Mouse (Mus musculus) macrophage (primary cell): ENCODE data around the gene Hoxd3. TPM values are rescaled to one million over a fixed set of nuclear protein-coding genes. Genes with fewer than 3 reads are reported as not detected.

ENCODE experiments used
- H3K27ac ChIP-seq: fragments of 350-480 bp; formaldehyde crosslinking; 2 replicates; pipeline ENCODE4 v1.9.0; 2021
- H3K36me3 ChIP-seq: fragments of 350-480 bp; formaldehyde crosslinking; 2 replicates; pipeline ENCODE4 v1.9.0; 2021; ENCODE audit errors: inconsistent target
- H3K4me3 ChIP-seq: fragments of 350-480 bp; formaldehyde crosslinking; 2 replicates; pipeline ENCODE4 v1.9.0; 2021; ENCODE audit errors: inconsistent target
- H3K79me2 ChIP-seq: fragments of 350-480 bp; formaldehyde crosslinking; 2 replicates; pipeline ENCODE4 v1.9.0; 2021; ENCODE audit errors: inconsistent target
- WGBS: methylation state at CpG from one replicate; pipeline ENCODE4 v1.1.7; 2026; ENCODE audit warnings: inconsistent platforms; ENCODE audit not compliant: missing documents; 5-methylcytosine and 5-hydroxymethylcytosine counted together
- polyA plus RNA-seq: library from polyadenylated mRNA; stranded (reverse); fragments of 250-400 nt; gene quantifications from 3 replicates; pipeline ENCODE4 v1.2.4, GENCODE M21; 2018; ENCODE audit warnings: inconsistent platforms

Gene Hoxd3
- polyA plus RNA-seq, 1 experiment from 2014 or later = not detected

DNA sequence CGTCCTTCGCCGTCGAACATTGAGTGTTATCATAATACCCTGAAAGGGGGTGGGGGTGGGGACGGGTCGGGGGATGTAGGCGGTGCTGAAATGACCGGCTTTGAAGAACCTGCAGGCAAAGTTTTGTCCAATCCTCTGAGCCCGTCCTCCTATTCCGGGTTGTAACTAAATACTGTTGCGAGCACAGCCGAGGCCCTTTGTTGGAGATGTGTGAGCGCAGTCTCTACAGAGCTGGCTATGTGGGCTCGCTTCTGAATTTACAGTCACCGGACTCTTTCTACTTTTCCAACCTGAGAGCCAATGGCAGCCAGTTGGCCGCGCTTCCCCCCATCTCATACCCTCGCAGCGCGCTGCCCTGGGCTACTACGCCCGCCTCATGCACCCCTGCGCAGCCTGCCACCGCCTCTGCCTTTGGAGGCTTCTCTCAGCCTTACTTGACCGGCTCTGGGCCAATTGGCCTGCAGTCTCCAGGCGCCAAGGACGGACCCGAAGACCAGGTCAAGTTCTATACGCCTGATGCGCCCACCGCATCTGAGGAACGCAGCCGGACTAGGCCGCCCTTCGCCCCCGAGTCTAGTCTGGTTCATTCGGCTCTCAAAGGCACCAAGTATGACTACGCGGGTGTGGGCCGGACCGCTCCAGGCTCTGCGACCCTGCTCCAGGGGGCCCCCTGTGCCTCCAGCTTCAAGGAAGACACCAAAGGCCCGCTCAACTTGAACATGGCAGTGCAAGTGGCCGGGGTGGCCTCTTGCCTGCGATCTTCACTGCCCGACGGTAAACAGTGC is 36.7 kb upstream of the Hoxd3 start, which contains the start of gene Hoxd12:
Gene Hoxd12 (plus strand): TSS at position 133 of the 785 bp plus-strand sequence.
- Histone ChIP-seq H3K36me3 (no peaks in the 10 kb centered on the region), H3K27ac (no peak within 1 kb of the TSS), H3K79me2 (no peaks in the 10 kb centered on the region), H3K4me3 (no peak within 1 kb of the TSS)
- WGBS = 11% methylated on average over 47 of the region's 47 CpGs

DNA sequence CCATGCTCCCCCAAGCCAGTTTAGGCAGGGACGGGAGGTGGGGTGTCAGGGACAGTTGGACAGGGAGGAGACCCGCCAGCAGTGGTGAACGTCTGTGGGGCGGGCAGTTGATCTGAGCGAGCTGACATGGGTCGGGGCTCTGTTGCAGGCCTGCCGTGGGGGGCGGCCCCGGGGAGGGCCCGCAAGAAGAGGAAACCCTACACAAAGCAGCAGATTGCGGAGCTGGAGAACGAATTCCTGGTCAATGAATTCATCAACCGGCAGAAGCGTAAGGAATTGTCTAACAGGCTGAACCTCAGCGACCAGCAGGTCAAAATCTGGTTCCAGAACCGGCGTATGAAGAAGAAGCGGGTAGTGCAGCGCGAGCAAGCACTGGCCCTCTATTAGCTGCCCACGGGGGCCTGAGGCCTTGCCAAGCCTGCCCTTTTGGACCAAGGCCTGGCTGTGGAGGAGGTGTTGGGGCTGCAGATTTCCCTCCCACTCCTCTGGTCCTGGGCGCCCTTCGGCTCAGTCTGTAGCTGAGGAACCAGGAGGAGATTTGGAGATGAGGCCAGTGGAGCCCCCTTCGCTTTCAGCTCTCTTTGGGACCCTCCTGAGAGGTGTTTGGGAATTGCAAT is 36.0 kb upstream of the Hoxd3 start:
- 13% methylated on average over 23 of the region's 24 CpGs for WGBS
- Histone ChIP-seq H3K79me2 (no peaks in the 10 kb centered on the region), H3K27ac (no peak overlapping the region), H3K4me3 (no peak overlapping the region), H3K36me3 (no peaks in the 10 kb centered on the region)

DNA sequence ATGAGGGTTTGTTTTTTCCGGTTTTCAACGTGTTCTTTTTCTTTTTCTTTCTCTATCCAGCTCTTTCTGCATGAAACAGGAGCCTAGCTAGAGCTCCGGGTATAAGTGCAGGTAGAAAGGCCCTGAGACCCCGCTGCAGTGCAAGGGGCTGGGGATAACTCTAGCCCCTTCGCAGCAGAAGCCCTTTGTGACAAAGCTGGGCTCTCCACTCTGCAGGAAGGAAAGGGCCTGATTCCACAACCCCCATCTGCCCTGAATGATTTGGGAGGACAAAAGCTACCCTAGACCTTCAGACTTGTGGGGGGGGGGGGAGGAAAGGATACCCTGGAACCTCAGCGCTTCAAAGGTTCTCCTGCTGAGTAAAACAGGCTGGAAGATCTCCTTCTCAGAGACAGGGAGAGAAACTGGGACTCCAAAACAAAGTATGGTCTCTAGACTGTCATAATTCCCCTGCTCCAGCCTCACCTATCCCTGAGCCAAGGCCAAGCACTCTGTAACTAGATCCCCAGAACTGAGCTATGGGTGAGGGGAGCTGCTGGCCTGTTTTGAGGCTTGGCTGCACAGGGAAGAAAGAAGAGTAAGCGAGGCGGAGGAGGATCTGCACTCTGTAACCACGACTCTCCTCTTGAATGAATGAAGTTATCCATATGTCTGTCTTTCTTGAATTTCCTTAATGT is 35.2 kb upstream of the Hoxd3 start:
- Histone ChIP-seq H3K36me3 (no peaks in the 10 kb centered on the region), H3K4me3 (no peak overlapping the region), H3K79me2 (no peaks in the 10 kb centered on the region), H3K27ac (no peak overlapping the region)
- 13% methylated on average over 9 of the region's 9 CpGs for WGBS

DNA sequence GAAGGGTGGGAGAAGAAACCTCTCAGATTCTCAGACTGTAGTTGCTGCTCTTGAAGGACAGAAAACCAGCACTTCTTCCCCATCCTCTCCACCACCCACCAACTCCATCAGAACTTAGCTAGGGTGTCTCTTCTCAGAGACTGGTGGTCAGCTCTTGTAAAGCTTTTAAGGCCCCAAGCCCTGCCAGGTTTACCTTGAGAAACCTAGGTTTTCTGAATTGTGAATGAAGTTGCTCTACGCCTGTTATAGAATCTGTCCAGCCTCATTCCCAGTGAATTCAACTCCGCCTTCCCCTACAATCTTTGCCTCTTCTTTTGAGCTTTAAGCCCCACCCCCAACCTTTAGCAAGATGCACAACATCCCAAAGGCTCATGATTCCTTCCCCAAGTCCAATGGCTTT is 34.6 kb upstream of the Hoxd3 start:
- no peaks in the 10 kb centered on the region for H3K79me2 ChIP-seq
- H3K4me3 ChIP-seq = no peak overlapping the region
- no peaks in the 10 kb centered on the region for H3K36me3 ChIP-seq
- 46% methylated on average over 2 of the region's 2 CpGs for WGBS
- no peak overlapping the region for H3K27ac ChIP-seq

DNA sequence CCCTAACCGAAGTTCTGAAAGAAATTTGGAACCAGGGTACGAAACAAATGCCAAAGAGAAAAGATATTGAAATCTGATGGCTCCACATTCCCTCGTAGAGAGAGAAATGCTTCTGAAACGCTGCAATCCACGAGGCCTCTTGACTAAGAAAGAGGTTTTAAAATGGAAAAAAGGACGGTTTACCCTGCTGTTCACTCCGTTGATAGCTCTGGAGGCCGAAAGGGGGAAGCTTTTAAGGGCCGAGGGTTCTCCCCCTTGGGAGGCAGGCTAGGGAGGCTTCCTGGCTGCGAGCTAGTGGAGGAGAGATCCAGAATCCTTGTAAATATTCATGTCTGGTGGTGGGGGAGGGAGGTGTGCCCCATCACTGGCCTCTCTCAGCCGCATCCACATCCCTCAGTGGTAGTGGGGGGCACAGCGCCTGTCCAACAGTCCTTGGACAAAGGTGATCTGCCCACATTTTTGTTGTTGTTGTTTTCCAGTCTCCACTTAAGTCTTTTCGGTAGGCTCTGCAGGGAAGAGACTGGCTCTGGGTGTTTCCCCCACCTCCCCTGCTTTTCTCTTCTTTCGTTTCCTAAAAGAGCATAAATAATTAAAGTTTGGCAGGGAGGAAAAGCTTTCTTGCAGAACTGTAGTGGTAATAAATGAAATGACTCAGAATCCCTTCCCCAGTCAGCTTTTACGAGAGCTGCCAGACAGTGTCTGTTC is 32.7 kb upstream of the Hoxd3 start, which contains the start of gene Hoxd11:
Gene Hoxd11 (plus strand): TSS at position 667 of the 705 bp plus-strand sequence.
- no peak within 1 kb of the TSS for H3K27ac ChIP-seq
- H3K79me2 ChIP-seq = no peaks in the 10 kb centered on the region
- H3K36me3 ChIP-seq = no peaks in the 10 kb centered on the region
- H3K4me3 ChIP-seq = no peak within 1 kb of the TSS
- 5% methylated on average over 15 of the region's 15 CpGs for WGBS

DNA sequence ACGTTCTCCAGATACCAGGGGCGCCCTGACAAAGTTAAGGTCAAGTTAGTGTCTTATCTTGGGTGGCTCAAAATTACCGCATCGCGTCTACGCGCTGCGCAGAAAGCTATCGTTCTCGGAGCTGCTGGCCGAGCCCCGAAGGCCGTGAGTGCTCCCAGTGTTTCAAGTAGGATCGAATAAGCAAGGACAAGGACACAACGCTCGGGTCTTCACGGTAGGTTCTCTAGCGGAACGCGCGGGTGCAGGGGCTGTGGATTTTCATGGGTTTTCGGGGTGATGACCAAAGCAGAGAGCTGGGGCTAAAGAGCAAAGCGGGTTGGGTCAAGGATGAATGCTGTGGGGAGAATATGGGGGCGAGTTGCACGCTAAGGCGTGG is 32.1 kb upstream of the Hoxd3 start:
- H3K4me3 ChIP-seq = no peak overlapping the region
- no peaks in the 10 kb centered on the region for H3K36me3 ChIP-seq
- 4% methylated on average over 26 of the region's 26 CpGs for WGBS
- H3K79me2 ChIP-seq = no peaks in the 10 kb centered on the region
- no peak overlapping the region for H3K27ac ChIP-seq

DNA sequence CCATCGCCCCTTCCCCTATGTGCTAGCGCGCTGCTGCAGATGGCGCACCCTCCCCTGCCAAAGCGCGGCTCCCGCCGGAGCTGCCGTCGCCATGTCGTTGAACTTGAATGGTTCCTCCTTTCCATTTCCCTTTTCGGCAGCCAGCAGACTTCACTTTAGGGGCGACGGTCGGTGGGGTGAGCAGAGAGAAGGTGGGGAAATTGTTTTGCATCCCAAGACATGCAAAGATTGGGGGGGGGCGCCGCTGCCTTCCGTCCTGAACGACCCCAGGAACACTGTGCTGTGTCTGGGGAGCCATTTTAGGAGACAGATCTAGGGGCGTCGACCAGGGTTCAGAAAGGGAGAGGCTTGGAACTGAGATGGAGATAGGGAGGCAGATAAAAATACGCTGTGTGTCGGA is 31.7 kb upstream of the Hoxd3 start:
- Histone ChIP-seq H3K36me3 (no peaks in the 10 kb centered on the region), H3K4me3 (no peak overlapping the region), H3K27ac (no peak overlapping the region), H3K79me2 (no peaks in the 10 kb centered on the region)
- WGBS = 7% methylated on average over 23 of the region's 23 CpGs

DNA sequence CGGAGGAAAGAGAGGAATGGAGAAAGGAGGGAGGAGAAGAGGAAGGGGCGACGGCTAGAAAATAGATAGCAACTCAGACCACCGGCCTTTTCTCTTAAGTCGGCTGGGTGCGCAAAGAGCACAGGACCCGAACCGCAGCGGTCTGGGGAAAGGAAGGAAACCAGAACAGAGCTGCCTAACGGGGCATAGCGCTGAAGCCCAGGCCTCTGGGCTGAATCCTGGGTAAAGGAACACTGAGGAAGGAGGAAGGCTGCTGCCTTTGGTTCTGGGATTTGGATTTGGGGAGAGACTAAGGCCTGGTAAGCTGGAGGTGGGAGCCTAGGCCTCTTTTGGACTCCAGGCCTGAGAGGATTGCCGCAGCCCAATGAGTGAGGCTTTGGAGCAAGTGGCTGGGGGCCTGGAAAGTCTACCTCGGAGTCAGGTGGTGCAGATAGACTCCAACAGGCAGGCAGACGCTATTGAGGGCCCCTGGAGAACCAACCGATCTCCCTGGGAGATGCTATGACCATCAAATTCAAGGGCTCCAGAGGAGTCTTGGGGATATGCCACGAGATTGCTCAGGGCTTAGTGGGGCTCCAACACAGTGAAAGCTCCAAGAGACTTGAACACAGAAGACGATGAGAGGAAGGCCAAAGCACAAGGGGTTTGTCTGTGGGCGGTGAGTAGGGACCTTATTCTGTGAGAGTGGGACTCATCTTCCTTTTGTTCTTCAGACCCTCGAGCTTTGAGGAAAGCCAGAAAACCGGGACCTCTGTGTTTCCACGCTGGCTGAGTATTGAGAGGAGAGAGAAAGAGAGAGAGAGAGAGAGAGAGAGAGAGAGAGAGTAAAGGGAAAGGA is 30.9 kb upstream of the Hoxd3 start:
- Histone ChIP-seq H3K79me2 (no peaks in the 10 kb centered on the region), H3K27ac (no peak overlapping the region), H3K36me3 (no peaks in the 10 kb centered on the region), H3K4me3 (no peak overlapping the region)
- WGBS = 8% methylated on average over 21 of the region's 21 CpGs

DNA sequence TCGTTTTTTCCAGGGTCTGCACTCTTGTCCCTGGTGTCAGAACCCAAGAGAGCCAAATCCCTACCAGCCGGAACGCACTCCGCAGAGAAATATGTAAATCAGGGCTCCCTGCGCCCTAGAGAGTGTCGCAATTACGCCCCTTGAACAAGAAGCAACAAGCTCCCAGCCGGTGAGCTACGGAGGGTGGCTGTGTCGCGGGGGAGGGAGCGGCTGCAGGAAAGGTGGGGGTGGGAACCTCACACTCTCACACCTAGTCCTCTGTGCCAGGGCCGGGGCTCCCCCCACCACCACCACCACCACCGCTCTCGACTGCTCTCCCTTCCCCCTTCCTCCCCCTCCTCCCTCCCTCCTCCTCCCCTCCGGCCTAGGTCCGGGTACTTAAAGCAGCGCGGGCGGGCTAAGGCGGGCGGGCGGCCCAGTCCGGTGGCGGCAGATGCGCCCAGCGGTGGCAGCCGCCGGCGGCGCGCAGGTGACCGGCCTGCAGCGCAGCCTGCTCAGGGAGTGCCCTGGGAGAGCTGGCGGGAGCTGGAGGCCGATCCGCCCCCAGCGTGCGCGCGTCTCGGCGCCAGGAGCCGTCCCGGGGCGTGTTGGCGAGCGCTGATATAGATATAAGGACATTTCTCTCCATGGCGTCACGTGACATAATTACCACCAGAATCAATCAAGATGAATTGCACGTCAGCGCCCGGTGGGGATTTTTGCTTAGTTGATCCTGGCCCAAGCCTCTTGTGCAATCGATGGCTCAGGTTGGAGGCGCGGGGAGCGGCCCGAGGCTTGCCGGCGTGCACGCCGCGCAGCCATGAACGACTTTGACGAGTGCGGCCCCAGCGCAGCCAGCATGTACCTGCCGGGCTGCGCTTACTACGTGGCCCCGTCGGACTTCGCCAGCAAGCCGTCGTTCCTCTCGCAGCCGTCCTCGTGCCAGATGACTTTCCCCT is 29.9 kb upstream of the Hoxd3 start:
- 6% methylated on average over 75 of the region's 78 CpGs for WGBS
- Histone ChIP-seq H3K4me3 (no peak overlapping the region), H3K79me2 (no peaks in the 10 kb centered on the region), H3K27ac (no peak overlapping the region), H3K36me3 (no peaks in the 10 kb centered on the region)

DNA sequence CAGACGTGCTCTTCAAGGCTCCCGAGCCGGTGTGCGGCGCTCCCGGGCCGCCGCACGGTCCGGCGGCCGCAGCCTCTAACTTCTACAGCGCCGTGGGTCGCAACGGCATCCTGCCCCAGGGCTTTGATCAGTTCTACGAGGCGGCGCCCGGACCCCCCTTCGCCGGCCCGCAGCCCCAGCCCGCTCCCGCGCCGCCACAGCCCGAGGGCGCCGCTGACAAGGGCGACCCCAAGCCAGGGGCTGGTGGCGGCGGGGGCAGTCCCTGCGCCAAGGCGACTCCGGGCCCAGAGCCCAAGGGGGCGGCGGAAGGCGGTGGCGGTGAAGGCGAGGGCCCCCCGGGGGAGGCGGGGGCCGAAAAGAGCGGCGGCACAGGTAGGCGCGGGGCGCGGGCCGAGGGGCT is 28.9 kb upstream of the Hoxd3 start:
- no peaks in the 10 kb centered on the region for H3K79me2 ChIP-seq
- H3K4me3 ChIP-seq = no peak overlapping the region
- no peaks in the 10 kb centered on the region for H3K36me3 ChIP-seq
- H3K27ac ChIP-seq = no peak overlapping the region
- WGBS = 4% methylated on average over 39 of the region's 51 CpGs

DNA sequence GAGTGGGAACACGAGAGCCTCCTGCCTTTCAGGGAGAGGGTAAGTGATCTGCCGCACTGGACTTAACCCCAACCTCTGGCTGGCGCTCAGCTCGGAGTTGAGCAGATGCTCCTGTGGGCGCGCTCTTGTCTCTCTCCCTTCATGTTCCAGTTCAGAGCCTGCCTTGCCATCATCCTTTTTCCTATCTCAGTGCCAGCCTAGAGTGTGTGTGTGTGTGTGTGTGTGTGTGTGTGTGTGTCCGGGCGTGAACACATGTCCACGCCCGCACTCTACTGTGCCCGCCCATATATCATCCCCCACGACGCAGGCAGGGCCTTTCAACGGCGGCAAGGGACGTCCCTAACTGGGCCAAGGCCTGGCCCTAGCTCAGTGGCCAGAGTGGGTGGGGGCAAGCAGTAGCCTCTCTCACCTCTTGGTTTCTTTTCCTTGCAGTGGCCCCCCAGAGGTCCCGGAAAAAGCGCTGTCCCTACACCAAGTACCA is 28.2 kb upstream of the Hoxd3 start:
- Histone ChIP-seq H3K27ac (no peak overlapping the region), H3K79me2 (no peaks in the 10 kb centered on the region), H3K4me3 (no peak overlapping the region), H3K36me3 (no peaks in the 10 kb centered on the region)
- 8% methylated on average over 18 of the region's 18 CpGs for WGBS

DNA sequence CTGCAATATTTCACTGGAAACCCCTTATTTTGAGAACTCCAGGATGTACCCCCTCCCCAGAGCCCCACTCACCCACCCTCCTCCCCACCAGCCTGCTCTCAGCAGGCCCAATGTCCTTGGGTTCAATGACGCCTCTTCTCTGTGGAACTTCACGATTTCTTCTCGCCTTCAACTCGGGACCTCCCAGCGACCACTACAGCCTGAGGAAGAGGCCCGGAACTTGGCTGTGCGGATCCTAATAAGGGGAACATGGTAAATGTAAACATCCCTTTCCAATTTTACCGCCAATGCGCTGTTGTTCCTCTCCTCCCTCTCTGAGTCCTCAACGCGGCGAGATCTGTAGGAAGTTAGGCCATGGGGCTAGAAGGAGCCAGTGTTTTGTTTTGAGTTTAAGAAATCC is 27.6 kb upstream of the Hoxd3 start:
- WGBS = 8% methylated on average over 12 of the region's 12 CpGs
- H3K36me3 ChIP-seq = no peaks in the 10 kb centered on the region
- no peak overlapping the region for H3K4me3 ChIP-seq
- no peak overlapping the region for H3K27ac ChIP-seq
- H3K79me2 ChIP-seq = no peaks in the 10 kb centered on the region

DNA sequence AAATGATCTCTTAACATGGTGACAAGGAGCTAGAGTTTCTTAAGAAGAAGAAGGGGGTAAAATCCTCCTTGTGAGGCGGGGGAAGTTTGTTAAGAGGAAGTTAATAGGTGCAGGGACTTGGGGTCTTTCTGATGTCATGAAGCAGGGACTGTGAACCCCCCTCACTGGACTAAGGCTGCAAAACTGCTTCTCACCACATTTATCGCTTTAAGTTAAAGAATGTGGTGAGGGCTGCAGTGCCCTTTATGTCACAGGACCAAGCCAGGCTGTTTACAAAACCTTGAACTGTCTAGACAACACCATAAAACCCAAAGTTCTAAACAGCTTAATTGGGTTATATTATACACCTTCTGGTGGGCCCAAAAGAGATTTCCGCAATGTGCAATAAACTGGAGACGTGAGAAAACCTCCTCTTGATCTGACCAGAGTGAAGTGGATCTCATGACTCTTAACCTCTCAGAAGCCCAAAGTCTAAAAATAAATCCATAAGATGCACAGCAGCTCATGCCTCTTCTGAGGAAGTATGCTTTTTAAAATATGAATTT is 26.6 kb upstream of the Hoxd3 start:
- no peaks in the 10 kb centered on the region for H3K36me3 ChIP-seq
- H3K27ac ChIP-seq = no peak overlapping the region
- no peaks in the 10 kb centered on the region for H3K79me2 ChIP-seq
- no peak overlapping the region for H3K4me3 ChIP-seq
- WGBS = 41% methylated on average over 4 of the region's 4 CpGs
